Mouse (Mus musculus) kidney, embryonic 14.5 days (tissue): ENCODE data around the gene Psph. TPM values are rescaled to one million over a fixed set of nuclear protein-coding genes. Genes with fewer than 3 reads are reported as not detected.

Experiments used
- ATAC-seq: fragments of 200-750 bp; cut with Nextera tagmentation; 2 replicates; pipeline ENCODE4 v1.8.0; 2017; ENCODE audit warnings: moderate number of reproducible peaks, mild to moderate bottlenecking, moderate TSS enrichment, moderate library complexity; ENCODE audit not compliant: low FRiP score, low TSS enrichment
- H3K27ac ChIP-seq: fragments of 300-500 bp; sonication (generic); 2 replicates; pipeline ENCODE4 v1.5.1; 2014; ENCODE audit warnings: low read depth, mild to moderate bottlenecking, low read length, moderate library complexity, mixed read lengths
- H3K27me3 ChIP-seq: fragments of 300-500 bp; sonication (generic); 2 replicates; pipeline ENCODE4 v1.6.1; 2014; ENCODE audit warnings: mild to moderate bottlenecking, low read length; ENCODE audit not compliant: control insufficient read depth, insufficient read depth
- H3K36me3 ChIP-seq: fragments of 300-500 bp; sonication (generic); 2 replicates; pipeline ENCODE4 v1.6.1; 2014; ENCODE audit warnings: low read length, mixed read lengths; ENCODE audit not compliant: control insufficient read depth, insufficient read depth
- H3K4me1 ChIP-seq: fragments of 300-500 bp; sonication (generic); 2 replicates; pipeline ENCODE4 v1.6.1; 2014; ENCODE audit warnings: low read length, mixed read lengths; ENCODE audit not compliant: control insufficient read depth, insufficient read depth
- H3K4me2 ChIP-seq: fragments of 300-500 bp; sonication (generic); replicated peaks from 2 replicates; pipeline ENCODE4 v1.6.1; 2014; ENCODE audit warnings: low read depth, mild to moderate bottlenecking, low read length
- H3K4me3 ChIP-seq: fragments of 300-500 bp; sonication (generic); 2 replicates; pipeline ENCODE4 v1.5.1; 2014; ENCODE audit warnings: mild to moderate bottlenecking, low read length
- H3K9ac ChIP-seq: fragments of 300-500 bp; sonication (generic); 2 replicates; pipeline ENCODE4 v1.6.1; 2014; ENCODE audit warnings: low read depth, mild to moderate bottlenecking, low read length, moderate library complexity
- H3K9me3 ChIP-seq: fragments of 300-500 bp; sonication (generic); 2 replicates; pipeline ENCODE4 v1.6.1; 2016; ENCODE audit warnings: low read length; ENCODE audit not compliant: control insufficient read depth
- WGBS: fragments of 180-500 bp; shearing (Covaris S2); extraction: QIAGEN DNeasy Blood & Tissue Kit; methylation state at CpG from one replicate; pipeline ENCODE4 v1.1.7; 2014; 5-methylcytosine and 5-hydroxymethylcytosine counted together
- polyA plus RNA-seq: library from polyadenylated mRNA; unstranded; fragments of >200 nt; fragmentation: Nextera tagmentation; extraction: Ambion mirVana; gene quantifications from 2 replicates; pipeline ENCODE4 v1.2.1, GENCODE M21; 2014

Psph gene
- polyA plus RNA-seq, 1 experiment from 2014 or later = 61.9 TPM

GRCm38 (mm10) chr5:129744050-129744449, 43.2 kb downstream of the Psph start:
- Histone ChIP-seq H3K4me1 (no peaks in the 10 kb centered on the region), H3K4me3 (no peak overlapping the region), H3K36me3 (peaks cover 42% of the 10 kb centered on the region), H3K4me2 (no peak overlapping the region), H3K9ac (no peak overlapping the region), H3K9me3 (no peaks in the 10 kb centered on the region), H3K27me3 (no peaks in the 10 kb centered on the region), H3K27ac (no peak overlapping the region)
- ATAC-seq = no peak
- WGBS = 83% methylated on average over 6 of the region's 6 CpGs

GRCm38 (mm10) chr5:129742903-129743488, 44.3 kb downstream of the Psph start:
- Histone ChIP-seq H3K27me3 (no peaks in the 10 kb centered on the region), H3K4me2 (no peak overlapping the region), H3K9me3 (no peaks in the 10 kb centered on the region), H3K9ac (no peak overlapping the region), H3K4me3 (no peak overlapping the region), H3K4me1 (no peaks in the 10 kb centered on the region), H3K27ac (no peak overlapping the region), H3K36me3 (peaks cover 38% of the 10 kb centered on the region)
- no peak for ATAC-seq
- WGBS = 88% methylated on average over 7 of the region's 7 CpGs

- Histone ChIP-seq H3K36me3 (peaks cover 22% of the 10 kb centered on the region), H3K4me1 (no peaks in the 10 kb centered on the region), H3K4me2 (no peak overlapping the region), H3K9me3 (no peaks in the 10 kb centered on the region), H3K27me3 (no peaks in the 10 kb centered on the region), H3K9ac (no peak overlapping the region), H3K27ac (no peak overlapping the region), H3K4me3 (no peak overlapping the region)
- WGBS = 86% methylated on average over 1 of the region's 1 CpGs
- no peak for ATAC-seq
Observed at GRCm38 (mm10) chr5:129740976-129741375, 46.3 kb downstream of the Psph start.

- no peak overlapping the region for H3K27ac ChIP-seq
- H3K4me2 ChIP-seq = no peak overlapping the region
- no peak overlapping the region for H3K9ac ChIP-seq
- H3K4me1 ChIP-seq = peaks cover 22% of the 10 kb centered on the region
- H3K27me3 ChIP-seq = no peaks in the 10 kb centered on the region
- H3K4me3 ChIP-seq = no peak overlapping the region
- no peaks in the 10 kb centered on the region for H3K9me3 ChIP-seq
- H3K36me3 ChIP-seq = no peaks in the 10 kb centered on the region
- WGBS = 74% methylated on average over 5 of the region's 5 CpGs
- ATAC-seq = no peak
Observed at GRCm38 (mm10) chr5:129731021-129731420, 56.2 kb downstream of the Psph start.

GRCm38 (mm10) chr5:129730344-129730743, 56.9 kb downstream of the Psph start:
- WGBS = 63% methylated on average over 11 of the region's 11 CpGs
- ATAC-seq = peak; percentile 28; the same call in 1 of the 2 replicates
- H3K4me1 ChIP-seq = peaks cover 22% of the 10 kb centered on the region

GRCm38 (mm10) chr5:129729286-129729685, 58.0 kb downstream of the Psph start:
- peaks cover 25% of the 10 kb centered on the region for H3K4me1 ChIP-seq
- 28% methylated on average over 11 of the region's 11 CpGs for WGBS
- H3K9me3 ChIP-seq = no peaks in the 10 kb centered on the region
- H3K27me3 ChIP-seq = no peaks in the 10 kb centered on the region
- H3K9ac ChIP-seq = no peak overlapping the region
- peak overlapping the region; percentile 4; the same call in 1 of the 2 replicates for H3K27ac ChIP-seq
- no peak for ATAC-seq
- H3K4me3 ChIP-seq = no peak overlapping the region
- no peaks in the 10 kb centered on the region for H3K36me3 ChIP-seq
- peak overlapping the region; percentile 11; the same call in 1 of the 2 replicates for H3K4me2 ChIP-seq

More at GRCm38 (mm10) chr5:129730344-129730743, 56.9 kb downstream of the Psph start:
- Histone ChIP-seq H3K36me3 (no peaks in the 10 kb centered on the region), H3K27me3 (no peaks in the 10 kb centered on the region), H3K9me3 (no peaks in the 10 kb centered on the region), H3K9ac (0 out of 2 replicates have a peak overlapping the region, but pooled peaks have one; percentile 7), H3K4me2 (no peak overlapping the region), H3K4me3 (no peak overlapping the region), H3K27ac (peak overlapping the region; percentile 4; the same call in 1 of the 2 replicates)

- no peak overlapping the region for H3K27ac ChIP-seq
- H3K9ac ChIP-seq = no peak overlapping the region
- peak overlapping the region; percentile 42; the same call in 1 of the 2 replicates for H3K4me2 ChIP-seq
- H3K4me3 ChIP-seq = no peak overlapping the region
- no peaks in the 10 kb centered on the region for H3K9me3 ChIP-seq
- WGBS = 66% methylated on average over 3 of the region's 3 CpGs
- no peak for ATAC-seq
- peaks cover 29% of the 10 kb centered on the region for H3K4me1 ChIP-seq
- no peaks in the 10 kb centered on the region for H3K27me3 ChIP-seq
- H3K36me3 ChIP-seq = no peaks in the 10 kb centered on the region
Observed at GRCm38 (mm10) chr5:129726784-129727183, 60.5 kb downstream of the Psph start.

- Histone ChIP-seq H3K36me3 (no peaks in the 10 kb centered on the region), H3K9ac (peak overlapping the region; percentile 94), H3K4me1 (peaks cover 29% of the 10 kb centered on the region), H3K4me3 (peak overlapping the region; percentile 71), H3K27me3 (no peaks in the 10 kb centered on the region), H3K27ac (peak overlapping the region; percentile 95; the same call in 1 of the 2 replicates), H3K9me3 (no peaks in the 10 kb centered on the region), H3K4me2 (peak overlapping the region; percentile 42)
- no peak for ATAC-seq
- WGBS = 17% methylated on average over 7 of the region's 7 CpGs
Observed at GRCm38 (mm10) chr5:129725774-129726392, 61.4 kb downstream of the Psph start.
